Comparison of ENCODE assay signal across 26 mouse cellular contexts in genomic region chr15:12781296-12781695, GRCm38 (mm10).
"Had no signal": no experiment of that assay in that cellular context is flagged by ENCODE, and none has a peak within 500 bp of the region (broad histone marks: within the 10 kb centered on the region; RNA-seq: fewer than 3 reads in every experiment).

No protein-coding gene starts in this region.

- H3K27ac ChIP-seq: forebrain, embryonic 15.5 days; heart, adult 2 months; heart, embryonic 13.5 days; heart, embryonic 15.5 days; hindbrain, embryonic 13.5 days; hindbrain, embryonic 15.5 days; hindbrain, postnatal 0 days; kidney, embryonic 15.5 days; kidney, postnatal 0 days; limb, embryonic 15.5 days; liver, embryonic 12.5 days; liver, embryonic 14.5 days had no signal

- H3K4me2 ChIP-seq: forebrain, embryonic 15.5 days; heart, embryonic 13.5 days; heart, embryonic 15.5 days; hindbrain, embryonic 13.5 days; hindbrain, embryonic 15.5 days; kidney, embryonic 15.5 days; limb, embryonic 15.5 days; liver, embryonic 12.5 days had no signal

- H3K9ac ChIP-seq: forebrain, embryonic 15.5 days; forebrain, postnatal 0 days; heart, embryonic 13.5 days; heart, embryonic 15.5 days; hindbrain, embryonic 13.5 days; hindbrain, embryonic 15.5 days; kidney, embryonic 15.5 days; limb, embryonic 15.5 days; liver, embryonic 12.5 days; liver, embryonic 14.5 days had no signal

- H3K36me3 ChIP-seq: forebrain, embryonic 15.5 days; heart, embryonic 13.5 days; heart, embryonic 15.5 days; hindbrain, embryonic 13.5 days; hindbrain, embryonic 15.5 days; kidney, embryonic 15.5 days; limb, embryonic 15.5 days; liver, embryonic 12.5 days had no signal

- DNase-seq: forebrain, postnatal 0 days; gastrocnemius, postnatal 14 days; gastrocnemius, postnatal 36 days; heart, adult 11 months; heart, adult 2 months; heart, postnatal 14 days; heart, postnatal 36 days; kidney, adult 11 months; kidney, adult 2 months; kidney, adult 9 months; kidney, postnatal 14 days; kidney, postnatal 36 days; layer of hippocampus, adult 9-11 months; layer of hippocampus, postnatal 36 days had no signal

- H3K4me3 ChIP-seq: forebrain, embryonic 15.5 days; heart, adult 2 months; heart, embryonic 13.5 days; heart, embryonic 15.5 days; hindbrain, embryonic 13.5 days; hindbrain, embryonic 15.5 days; kidney, embryonic 15.5 days; limb, embryonic 15.5 days; liver, embryonic 12.5 days had no signal

- H3K4me1 ChIP-seq: forebrain, embryonic 15.5 days; heart, embryonic 13.5 days; hindbrain, embryonic 13.5 days; hindbrain, embryonic 15.5 days; kidney, embryonic 15.5 days; limb, embryonic 15.5 days; liver, embryonic 12.5 days had no signal

- ATAC-seq: forebrain, embryonic 15.5 days; forebrain, postnatal 0 days; hindbrain, postnatal 0 days; intestine, embryonic 16.5 days; liver, embryonic 12.5 days had no signal

- H3K9me3 ChIP-seq: forebrain, embryonic 15.5 days; heart, embryonic 15.5 days; hindbrain, embryonic 13.5 days; hindbrain, embryonic 15.5 days; kidney, embryonic 15.5 days; limb, embryonic 15.5 days; liver, embryonic 12.5 days had no signal

- H3K27me3 ChIP-seq: forebrain, embryonic 15.5 days; heart, embryonic 13.5 days; hindbrain, embryonic 13.5 days; hindbrain, embryonic 15.5 days; kidney, embryonic 15.5 days; limb, embryonic 15.5 days; liver, embryonic 12.5 days had no signal
